Mouse (Mus musculus) forebrain, embryonic 11.5 days (tissue): ENCODE measurements around the gene Pltp. TPM values are rescaled to one million over a fixed set of nuclear protein-coding genes. Genes with fewer than 3 reads are reported as not detected.

Source experiments
- ATAC-seq: fragments of 200-750 bp; cut with Nextera tagmentation; replicated peaks from 2 replicates; pipeline ENCODE4 v1.8.0; 2017; ENCODE audit warnings: moderate TSS enrichment; ENCODE audit not compliant: low FRiP score
- DNase-seq: peaks from one replicate; pipeline ENCODE4 v3.0.0-alpha.2; 2017; ENCODE audit warnings: low spot score
- H3K27ac ChIP-seq: fragments of 300-500 bp; sonication (generic); 2 replicates; pipeline ENCODE4 v1.5.1; 2014; ENCODE audit warnings: low read depth, low read length
- H3K27me3 ChIP-seq: fragments of 300-500 bp; sonication (generic); 2 replicates; pipeline ENCODE4 v1.6.1; 2014; ENCODE audit warnings: mild to moderate bottlenecking, low read length, mixed read lengths; ENCODE audit not compliant: control insufficient read depth, insufficient read depth
- H3K36me3 ChIP-seq: fragments of 300-500 bp; sonication (generic); 2 replicates; pipeline ENCODE4 v1.6.1; 2014; ENCODE audit warnings: mild to moderate bottlenecking, low read length, moderate library complexity, mixed read lengths; ENCODE audit not compliant: control insufficient read depth, insufficient read depth
- H3K4me1 ChIP-seq: fragments of 300-500 bp; sonication (generic); replicated peaks from 2 replicates; pipeline ENCODE4 v1.6.1; 2014; ENCODE audit warnings: low read length, mixed read lengths; ENCODE audit not compliant: control insufficient read depth, insufficient read depth
- H3K4me2 ChIP-seq: fragments of 300-500 bp; sonication (generic); 2 replicates; pipeline ENCODE4 v1.6.1; 2014; ENCODE audit warnings: low read depth, mild to moderate bottlenecking, low read length, moderate library complexity, mixed read lengths; ENCODE audit not compliant: severe bottlenecking
- H3K4me3 ChIP-seq: fragments of 300-500 bp; sonication (generic); 2 replicates; pipeline ENCODE4 v1.5.1; 2014; ENCODE audit warnings: low read depth, low read length
- H3K9ac ChIP-seq: fragments of 300-500 bp; sonication (generic); 2 replicates; pipeline ENCODE4 v1.6.1; 2014; ENCODE audit warnings: low read length
- H3K9me3 ChIP-seq: fragments of 300-500 bp; sonication (generic); 2 replicates; pipeline ENCODE4 v1.6.1; 2016; ENCODE audit warnings: low read length, mixed read lengths; ENCODE audit not compliant: control insufficient read depth
- WGBS: fragments of 180-500 bp; shearing (Covaris S2); extraction: QIAGEN DNeasy Blood & Tissue Kit; methylation state at CpG from one replicate; pipeline ENCODE4 v1.1.7; 2014; 5-methylcytosine and 5-hydroxymethylcytosine counted together
- polyA plus RNA-seq: library from polyadenylated mRNA; unstranded; fragments of >200 nt; fragmentation: Nextera tagmentation; extraction: Ambion mirVana; gene quantifications from 2 replicates; pipeline ENCODE4 v1.2.1, GENCODE M21; 2014

The Pltp gene
- polyA plus RNA-seq, 1 experiment from 2014 or later, result 43.2 TPM

GRCm38 (mm10) chr2:164791841-164792261 is 65.7 kb downstream of the Pltp start:
- no peaks in the 10 kb centered on the region for H3K9me3 ChIP-seq
- peaks cover 4% of the 10 kb centered on the region; the same call in 1 of the 2 replicates for H3K36me3 ChIP-seq
- H3K4me3 ChIP-seq, result no peak overlapping the region
- H3K27ac ChIP-seq, result no peak overlapping the region
- ATAC-seq (no peak), DNase-seq (no peak)
- no peaks in the 10 kb centered on the region for H3K27me3 ChIP-seq
- no peaks in the 10 kb centered on the region for H3K4me1 ChIP-seq
- 96% methylated on average over 18 of the region's 18 CpGs for WGBS
- no peak overlapping the region for H3K9ac ChIP-seq
- no peak overlapping the region for H3K4me2 ChIP-seq

- ATAC-seq, result no peak
- DNase-seq, result no peak
- Histone ChIP-seq H3K9me3 (no peaks in the 10 kb centered on the region), H3K27me3 (no peaks in the 10 kb centered on the region), H3K9ac (no peak overlapping the region), H3K36me3 (peaks cover 4% of the 10 kb centered on the region; the same call in 1 of the 2 replicates), H3K4me1 (peaks cover 3% of the 10 kb centered on the region; the same call in 1 of the 2 replicates), H3K4me3 (no peak overlapping the region), H3K4me2 (no peak overlapping the region), H3K27ac (no peak overlapping the region)
- WGBS, result 92% methylated on average over 4 of the region's 4 CpGs
Observed at GRCm38 (mm10) chr2:164790451-164790850, 67.1 kb downstream of the Pltp start.

Other genes starting within 250 kb of the Pltp start
- gene Wfdc6b, start 244.2 kb downstream of the Pltp start, polyA plus RNA-seq, result not detected in 2 replicates
- not detected in 2 replicates for gene Wfdc8, start 244.1 kb downstream of the Pltp start, polyA plus RNA-seq
- not detected in 2 replicates for gene Wfdc16, start 218.9 kb downstream of the Pltp start, polyA plus RNA-seq
- not detected in 2 replicates for gene Wfdc10, start 201.7 kb downstream of the Pltp start, polyA plus RNA-seq
- not detected in 2 replicates for gene Wfdc9, start 201.1 kb downstream of the Pltp start, polyA plus RNA-seq
- gene Wfdc11, start 183.6 kb downstream of the Pltp start, polyA plus RNA-seq, result not detected in 2 replicates
- gene Wfdc13, start 172.6 kb downstream of the Pltp start, polyA plus RNA-seq, result not detected in 2 replicates
- not detected in 2 replicates for gene Spint4, start 159.2 kb downstream of the Pltp start, polyA plus RNA-seq
- not detected in 2 replicates for gene Spint5, start 142.4 kb downstream of the Pltp start, polyA plus RNA-seq
- 0.71 and 0.91 TPM in 2 replicates for gene Wfdc3, start 111.8 kb downstream of the Pltp start, polyA plus RNA-seq
- 80.3 and 80.4 TPM in 2 replicates for gene Dnttip1, start 111.7 kb downstream of the Pltp start, polyA plus RNA-seq
- gene Ube2c, start 87.8 kb downstream of the Pltp start, polyA plus RNA-seq, result 677 and 686 TPM in 2 replicates
- not detected in 2 replicates for gene Tnnc2, start 77.7 kb downstream of the Pltp start, polyA plus RNA-seq
- 13.1 and 13.2 TPM in 2 replicates for gene Snx21, start 71.9 kb downstream of the Pltp start, polyA plus RNA-seq
- gene Acot8, start 52.8 kb downstream of the Pltp start, polyA plus RNA-seq, result 14.1 and 15.0 TPM in 2 replicates
- 10.1 and 10.2 TPM in 2 replicates for gene Zswim3, start 52.6 kb downstream of the Pltp start, polyA plus RNA-seq
- 26.4 and 29.9 TPM in 2 replicates for gene Zswim1, start 35.0 kb downstream of the Pltp start, polyA plus RNA-seq
- not detected in 2 replicates for gene Spata25, start 29.2 kb downstream of the Pltp start, polyA plus RNA-seq
- gene Ctsa, start 24.8 kb downstream of the Pltp start, polyA plus RNA-seq, result 82.4 and 83.3 TPM in 2 replicates
- gene Neurl2, start 24.3 kb downstream of the Pltp start, polyA plus RNA-seq, result 3.2 and 4.5 TPM in 2 replicates
- gene Pcif1, start 21.6 kb upstream of the Pltp start, polyA plus RNA-seq, result 81.9 and 84.5 TPM in 2 replicates
- 18.0 TPM in 2 replicates for gene Zfp335, start 54.0 kb upstream of the Pltp start, polyA plus RNA-seq
- gene Mmp9, start 83.1 kb upstream of the Pltp start, polyA plus RNA-seq, result 0.71 and 1.0 TPM in 2 replicates
- 1.6 and 2.6 TPM in 2 replicates for gene Slc12a5, start 103.1 kb upstream of the Pltp start, polyA plus RNA-seq
- gene Ncoa5, start 177.2 kb upstream of the Pltp start, polyA plus RNA-seq, result 113 and 114 TPM in 2 replicates
- gene Cd40, start 197.9 kb upstream of the Pltp start, polyA plus RNA-seq, result 3.9 and 4.2 TPM in 2 replicates
- not detected in 2 replicates for gene 1700025C18Rik, start 233.0 kb upstream of the Pltp start, polyA plus RNA-seq